Mouse (Mus musculus) G1E (cell line): ENCODE results near the gene Cpvl.

Source experiments
- CTCF ChIP-seq: IDR thresholded peaks from 2 replicates; pipeline ENCODE4 v1.5.1; 2012; ENCODE audit warnings: low read depth, low read length, inconsistent platforms, mixed read lengths
- GATA1 ChIP-seq: IDR thresholded peaks from 2 replicates; pipeline ENCODE4 v1.6.1; 2012; ENCODE audit warnings: borderline replicate concordance, low read length, inconsistent platforms, mixed read lengths
- TAL1 ChIP-seq: conservative IDR thresholded peaks from 2 replicates; pipeline ENCODE4 v1.6.1; 2012; ENCODE audit warnings: low read depth, low read length, inconsistent platforms, mixed read lengths

GRCm38 (mm10) chr6:53950876-53951275 is 27.6 kb downstream of the Cpvl start:
- no peak for TF ChIP-seq CTCF
- no peak for TF ChIP-seq GATA1
- TF ChIP-seq TAL1, result no peak
